Mouse (Mus musculus): ENCODE data around the gene Stap2. TPM values are rescaled to one million over a fixed set of nuclear protein-coding genes. Genes with fewer than 3 reads are reported as not detected.

The Stap2 gene
- polyA plus RNA-seq, 2 experiments: 2.0 to 2.8 TPM

DNA sequence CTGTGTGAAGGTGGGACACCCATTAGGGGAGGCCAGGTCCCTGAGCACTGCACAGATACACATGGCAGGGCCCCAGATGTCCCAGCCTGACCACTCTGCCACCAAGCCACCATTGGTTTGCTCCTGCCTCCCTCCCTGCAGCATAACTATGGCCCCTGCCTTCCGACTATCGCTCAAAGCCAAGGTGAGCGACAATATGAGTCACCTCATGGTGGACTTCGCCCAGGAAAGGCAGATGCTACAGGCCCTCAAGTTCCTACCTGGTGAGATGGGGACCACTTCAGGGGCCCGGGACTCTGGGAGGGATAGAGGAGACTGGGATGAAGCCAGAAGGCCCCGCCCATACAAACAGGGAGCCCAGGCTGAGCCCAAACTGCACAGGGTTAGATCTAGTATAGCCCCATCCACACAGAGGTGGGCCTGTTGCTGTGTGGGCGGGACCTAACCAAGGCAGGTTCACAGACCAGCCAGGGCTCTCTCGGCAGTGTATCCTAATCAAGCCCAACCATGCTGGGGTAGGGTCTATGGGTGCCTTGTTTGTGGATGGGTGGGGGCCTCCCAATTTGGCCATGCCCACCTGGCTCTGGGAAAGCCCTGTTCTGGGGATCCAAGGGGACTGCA, 15.0 kb downstream of the Stap2 start:
- H3K4me3 ChIP-seq (ENCODE audit: insufficient read depth in 1 of 2, low read depth in 2 of 2, low read length in 2 of 2): no peak overlapping the region
- no peak overlapping the region for H3K4me2 ChIP-seq (ENCODE audit: low read depth)
- H3K4me1 ChIP-seq (replicated peaks; ENCODE audit: control insufficient read depth in 2 of 2, insufficient read depth in 2 of 2, low read length in 1 of 2): no peaks in the 10 kb centered on the region
- H3K9ac ChIP-seq (replicated peaks): no peak overlapping the region
- DNase-seq (ENCODE audit: low read depth in 3 of 3, low spot score in 3 of 3): no peak
- ATAC-seq (ENCODE audit: insufficient read depth): 0 out of 2 replicates have a peak, but pooled peaks have one; percentile 23
- H3K27ac ChIP-seq: no peak overlapping the region
- H3K27me3 ChIP-seq (ENCODE audit: control insufficient read depth, insufficient read depth, low read length): peaks cover 10% of the 10 kb centered on the region
- no peaks in the 10 kb centered on the region for H3K36me3 ChIP-seq (replicated peaks; ENCODE audit: control insufficient read depth, insufficient read depth, low read depth)
- WGBS (ENCODE audit: insufficient replicate concordance): 59% methylated on average over 8 of the region's 8 CpGs
- TF ChIP-seq CTCF (IDR thresholded peaks at IDR 0.05; ENCODE audit: low read depth) (no peak), EP300 (IDR thresholded peaks at IDR 0.05; ENCODE audit: low read depth) (no peak)
- H3K9me3 ChIP-seq (ENCODE audit: control insufficient read depth, low read length): no peaks in the 10 kb centered on the region

DNA sequence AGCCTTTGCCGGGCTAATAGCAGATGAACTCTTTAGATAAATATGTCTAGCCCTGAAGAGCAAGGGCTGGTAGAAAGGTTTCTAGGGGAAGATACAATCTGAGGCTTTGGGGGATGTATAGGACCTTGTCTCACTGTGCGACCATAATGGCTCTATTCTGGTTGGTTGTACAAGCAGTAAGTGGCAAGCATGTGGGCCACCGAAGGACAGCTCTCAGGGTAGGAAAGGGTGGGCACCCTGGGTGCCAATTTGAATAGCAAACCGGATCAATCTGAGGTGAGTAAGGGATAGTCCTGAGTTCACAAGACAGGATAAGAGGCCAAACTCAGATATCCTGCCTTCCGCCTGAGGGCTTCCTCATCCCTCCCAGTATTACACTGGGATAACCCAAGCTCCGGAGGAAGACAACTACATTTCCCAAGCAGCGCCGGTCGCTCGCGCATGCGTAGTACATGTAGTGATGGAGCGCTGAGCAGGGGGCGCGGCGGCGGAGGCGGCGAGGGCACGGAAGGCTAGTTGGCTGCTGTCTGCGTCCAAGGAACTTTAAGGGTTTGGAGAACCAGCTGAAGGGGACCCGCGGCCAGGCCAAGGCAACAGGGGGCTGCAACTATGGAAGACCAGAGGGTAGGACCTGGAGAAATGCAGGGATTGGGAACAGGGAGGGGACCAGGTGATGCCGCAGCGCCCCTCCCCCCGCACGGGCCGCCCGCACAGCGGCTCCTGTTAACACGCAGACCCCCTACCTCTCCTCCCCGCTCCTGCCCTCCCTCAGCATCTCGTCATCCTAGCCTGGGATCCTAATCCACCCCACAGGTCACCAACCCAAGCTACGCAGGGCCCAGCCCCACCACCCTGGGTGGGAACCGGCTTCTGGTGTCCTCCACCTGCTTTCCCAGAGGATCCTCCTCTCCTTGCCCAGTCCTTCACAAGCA, 19.1 kb downstream of the Stap2 start, which contains the start of gene Fsd1:
TSS of gene Fsd1 (plus strand) at position 480 of the 932 bp plus-strand sequence.
- H3K36me3 ChIP-seq (replicated peaks; ENCODE audit: control insufficient read depth, insufficient read depth, low read depth): no peaks in the 10 kb centered on the region
- no peak for TF ChIP-seq CTCF (IDR thresholded peaks at IDR 0.05; ENCODE audit: low read depth)
- TF ChIP-seq EP300 (IDR thresholded peaks at IDR 0.05; ENCODE audit: low read depth): no peak
- ATAC-seq (ENCODE audit: insufficient read depth) (no peak), DNase-seq (ENCODE audit: low read depth in 3 of 3, low spot score in 3 of 3) (no peak)
- H3K4me2 ChIP-seq (ENCODE audit: low read depth): no peak within 1 kb of the TSS
- no peaks in the 10 kb centered on the region for H3K9me3 ChIP-seq (ENCODE audit: control insufficient read depth, low read length)
- H3K4me1 ChIP-seq (replicated peaks; ENCODE audit: control insufficient read depth in 2 of 2, insufficient read depth in 2 of 2, low read length in 1 of 2): no peaks in the 10 kb centered on the region
- no peak within 1 kb of the TSS for H3K9ac ChIP-seq (replicated peaks)
- peaks cover 10% of the 10 kb centered on the region for H3K27me3 ChIP-seq (ENCODE audit: control insufficient read depth, insufficient read depth, low read length)
- WGBS (ENCODE audit: insufficient replicate concordance): 7% methylated on average over 30 of the region's 35 CpGs
- H3K4me3 ChIP-seq (ENCODE audit: insufficient read depth in 1 of 2, low read depth in 2 of 2, low read length in 2 of 2): no peak within 1 kb of the TSS
- no peak within 1 kb of the TSS for H3K27ac ChIP-seq

DNA sequence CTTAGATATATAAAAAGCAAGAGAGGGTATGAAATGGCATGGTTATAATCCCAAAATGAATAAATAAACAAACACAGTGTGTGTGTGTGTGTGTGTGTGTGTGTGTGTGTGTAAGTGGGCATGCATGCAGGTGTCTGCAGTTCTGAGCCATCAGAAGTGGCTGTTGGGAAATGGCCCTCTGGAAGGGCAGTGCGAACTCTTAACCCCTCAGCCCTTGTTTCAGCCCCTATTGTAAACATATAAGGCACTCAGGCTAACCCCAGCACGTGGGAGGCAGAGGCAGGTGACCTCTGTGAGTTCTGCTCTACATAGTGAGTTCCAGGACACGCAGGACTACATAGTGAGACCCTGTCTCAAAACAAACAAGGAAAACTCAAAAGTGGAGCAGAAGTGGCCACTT, 28.1 kb downstream of the Stap2 start:
- no peak overlapping the region for H3K4me3 ChIP-seq (ENCODE audit: insufficient read depth in 1 of 2, low read depth in 2 of 2, low read length in 2 of 2)
- H3K9ac ChIP-seq (replicated peaks): no peak overlapping the region
- ATAC-seq (ENCODE audit: insufficient read depth) (no peak), DNase-seq (ENCODE audit: low read depth in 3 of 3, low spot score in 3 of 3) (no peak)
- no peaks in the 10 kb centered on the region for H3K9me3 ChIP-seq (ENCODE audit: control insufficient read depth, low read length)
- H3K4me2 ChIP-seq (ENCODE audit: low read depth): no peak overlapping the region
- H3K4me1 ChIP-seq (replicated peaks; ENCODE audit: control insufficient read depth in 2 of 2, insufficient read depth in 2 of 2, low read length in 1 of 2): 0 out of 4 replicates have a peak, but pooled peaks cover 0 to 4% of the 10 kb centered on the region in 2 experiments
- TF ChIP-seq CTCF (IDR thresholded peaks at IDR 0.05; ENCODE audit: low read depth): no peak
- TF ChIP-seq EP300 (IDR thresholded peaks at IDR 0.05; ENCODE audit: low read depth): no peak
- H3K36me3 ChIP-seq (replicated peaks; ENCODE audit: control insufficient read depth, insufficient read depth, low read depth): no peaks in the 10 kb centered on the region
- H3K27me3 ChIP-seq (ENCODE audit: control insufficient read depth, insufficient read depth, low read length): no peaks in the 10 kb centered on the region; the same call in 1 of the 2 replicates
- 35% methylated on average over 3 of the region's 3 CpGs for WGBS (ENCODE audit: insufficient replicate concordance)
- H3K27ac ChIP-seq: no peak overlapping the region

DNA sequence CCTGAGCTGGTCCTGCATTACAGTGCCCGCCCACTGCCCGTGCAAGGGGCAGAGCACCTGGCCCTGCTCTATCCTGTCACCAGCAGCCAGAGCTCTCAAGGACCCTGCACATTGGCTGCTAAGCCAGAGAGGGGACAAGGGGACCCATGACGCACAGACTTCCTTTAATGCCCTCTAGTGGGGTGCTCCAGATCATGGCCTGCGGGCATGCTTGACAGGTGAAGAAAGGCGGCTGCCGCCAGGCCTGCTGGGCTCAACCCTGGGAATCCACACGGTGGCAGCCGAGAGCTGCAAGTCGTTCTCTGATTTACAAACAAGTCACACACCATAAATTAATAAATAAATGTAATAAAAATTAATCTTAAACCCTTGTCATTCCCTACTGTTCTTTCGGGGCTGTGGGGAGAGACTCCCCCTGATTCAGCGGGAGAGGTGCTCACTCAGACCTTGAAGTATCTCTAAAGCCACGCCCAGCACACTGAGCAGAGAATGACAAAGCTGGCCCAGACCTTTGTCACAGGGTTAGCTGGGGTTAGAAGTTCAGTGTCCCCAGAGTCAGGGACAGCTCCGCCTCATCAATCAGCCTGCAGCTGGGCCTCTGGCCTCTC, 29.0 kb downstream of the Stap2 start:
- Histone ChIP-seq H3K9me3 (ENCODE audit: control insufficient read depth, low read length) (no peaks in the 10 kb centered on the region), H3K9ac (replicated peaks) (no peak overlapping the region), H3K4me3 (ENCODE audit: insufficient read depth in 1 of 2, low read depth in 2 of 2, low read length in 2 of 2) (no peak overlapping the region), H3K36me3 (replicated peaks; ENCODE audit: control insufficient read depth, insufficient read depth, low read depth) (no peaks in the 10 kb centered on the region), H3K27me3 (ENCODE audit: control insufficient read depth, insufficient read depth, low read length) (peaks cover 5% of the 10 kb centered on the region), H3K4me2 (ENCODE audit: low read depth) (no peak overlapping the region), H3K4me1 (replicated peaks; ENCODE audit: control insufficient read depth in 2 of 2, insufficient read depth in 2 of 2, low read length in 1 of 2) (0 out of 4 replicates have a peak, but pooled peaks cover 0 to 4% of the 10 kb centered on the region in 2 experiments), H3K27ac (no peak overlapping the region)
- no peak for DNase-seq (ENCODE audit: low read depth in 3 of 3, low spot score in 3 of 3)
- peak; percentile 51 for ATAC-seq (ENCODE audit: insufficient read depth)
- TF ChIP-seq CTCF (IDR thresholded peaks at IDR 0.05; ENCODE audit: low read depth) (peak; percentile 78), EP300 (IDR thresholded peaks at IDR 0.05; ENCODE audit: low read depth) (no peak)
- WGBS (ENCODE audit: insufficient replicate concordance): 14% methylated on average over 13 of the region's 13 CpGs

Data from liver, embryonic 14.5 days (tissue).